Mouse (Mus musculus): ENCODE results near the gene Lcn8.

- no peak for TF ChIP-seq POLR2A (IDR thresholded peaks at IDR 0.05; ENCODE audit: borderline replicate concordance, control insufficient read depth, low read depth, low read length)
- TF ChIP-seq CTCF (IDR thresholded peaks at IDR 0.05; ENCODE audit: control insufficient read depth, insufficient read depth, low read length) = peak; percentile 68
Observed at GRCm38 (mm10) chr2:25639890-25640289, 13.0 kb upstream of the Lcn8 start.

All from bone marrow, adult 2 months (tissue).